Mouse (Mus musculus): Measurements from ENCODE around the gene Tcf25.

- TF ChIP-seq EP300 (optimal IDR thresholded peaks at IDR 0.05) (no peak), CTCF (IDR thresholded peaks at IDR 0.05; ENCODE audit: low read depth) (no peak)
These were observed 43.6 kb upstream of the Tcf25 start for GRCm38 (mm10) chr8:123329961-123330360.

Data from stomach, postnatal 0 days (tissue).